Mouse (Mus musculus) kidney, embryonic 14.5 days (tissue): ENCODE data around the gene Pdpr. TPM values are rescaled to one million over a fixed set of nuclear protein-coding genes. Genes with fewer than 3 reads are reported as not detected.

Experiments
- polyA plus RNA-seq: library from polyadenylated mRNA; unstranded; fragments of >200 nt; fragmentation: Nextera tagmentation; extraction: Ambion mirVana; gene quantifications from 2 replicates; pipeline ENCODE4 v1.2.1, GENCODE M21; 2014

Pdpr gene
- polyA plus RNA-seq, 1 experiment from 2014 or later: 8.6 TPM

Other genes with a start within 250 kb of the Pdpr start
- gene Cog4, start 248.0 kb upstream of the Pdpr start, polyA plus RNA-seq: 40.4 and 69.3 TPM in 2 replicates
- gene Sf3b3, start 247.8 kb upstream of the Pdpr start, polyA plus RNA-seq: 96.9 and 180 TPM in 2 replicates
- 7.1 and 10.4 TPM in 2 replicates for gene Fuk, start 192.1 kb upstream of the Pdpr start, polyA plus RNA-seq
- 12.1 and 14.3 TPM in 2 replicates for gene St3gal2, start 174.7 kb upstream of the Pdpr start, polyA plus RNA-seq
- 12.8 and 20.1 TPM in 2 replicates for gene Ddx19a, start 96.8 kb upstream of the Pdpr start, polyA plus RNA-seq
- gene Ddx19b, start 62.9 kb upstream of the Pdpr start, polyA plus RNA-seq: 2.3 and 6.7 TPM in 2 replicates
- 37.9 and 59.7 TPM in 2 replicates for gene Aars, start 61.5 kb upstream of the Pdpr start, polyA plus RNA-seq
- gene Exosc6, start 38.3 kb upstream of the Pdpr start, polyA plus RNA-seq: 53.3 and 77.3 TPM in 2 replicates
- 51.6 and 59.0 TPM in 2 replicates for gene Clec18a, start 2.2 kb upstream of the Pdpr start, polyA plus RNA-seq
- 60.1 and 95.8 TPM in 2 replicates for gene Glg1, start 164.6 kb downstream of the Pdpr start, polyA plus RNA-seq
- 36.7 and 75.0 TPM in 2 replicates for gene Rfwd3, start 205.6 kb downstream of the Pdpr start, polyA plus RNA-seq
- gene Mlkl, start 243.5 kb downstream of the Pdpr start, polyA plus RNA-seq: 0.76 and 1.7 TPM in 2 replicates